Mouse (Mus musculus): Measurements from ENCODE around the gene Rph3al.
A peak's percentile ranks its signal among the peaks of the same experiment; 100 is the strongest.

Gene Rph3al

DNA sequence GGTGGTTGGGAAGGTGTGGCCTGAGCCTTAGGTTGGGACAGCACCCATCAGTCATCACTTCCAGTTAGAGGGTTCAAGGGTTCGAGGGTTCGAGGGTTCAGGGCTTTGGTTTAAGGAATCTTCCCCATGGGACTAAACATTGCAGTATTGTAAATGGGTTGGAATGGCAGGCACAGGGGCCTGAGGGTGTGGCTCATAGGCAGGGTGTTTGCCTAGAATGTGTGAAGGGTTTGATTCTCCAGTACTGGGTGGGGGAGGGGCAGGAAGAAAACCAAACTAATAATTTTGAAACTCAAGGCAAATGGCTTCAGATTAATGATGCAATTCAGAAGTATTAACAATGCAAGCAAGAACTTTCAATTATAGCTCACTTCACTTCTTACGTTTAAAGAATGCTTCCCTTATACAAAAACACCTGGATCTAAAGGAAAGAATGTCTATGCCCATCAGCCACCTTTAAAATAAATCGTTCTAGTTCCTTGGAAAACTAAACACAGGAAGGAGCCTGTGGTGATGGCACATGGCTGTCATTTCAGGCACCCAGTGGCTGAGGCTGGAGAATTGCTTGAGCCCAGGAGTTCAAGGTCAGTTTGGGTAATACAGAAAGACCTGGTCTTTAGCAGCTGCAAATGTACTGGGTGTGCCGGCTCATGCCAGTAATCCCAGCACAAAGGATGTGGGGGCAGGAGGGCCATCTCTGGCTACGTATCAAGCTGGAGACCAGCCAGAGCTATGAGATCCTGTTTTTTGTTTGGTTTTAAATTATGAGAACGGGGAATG is 136.3 kb downstream of the Rph3al start:
- no peak for DNase-seq

GRCm38 (mm10) chr11:75801369-75801768 is 136.9 kb downstream of the Rph3al start:
- DNase-seq, result no peak

GRCm38 (mm10) chr11:75796536-75797246 is 141.5 kb downstream of the Rph3al start:
- DNase-seq, result no peak

- no peak for DNase-seq
Observed at GRCm38 (mm10) chr11:75796029-75796445, 142.2 kb downstream of the Rph3al start, which contains the start of gene Doc2b. Doc2b (minus strand) TSS chr11:75796049.

DNA sequence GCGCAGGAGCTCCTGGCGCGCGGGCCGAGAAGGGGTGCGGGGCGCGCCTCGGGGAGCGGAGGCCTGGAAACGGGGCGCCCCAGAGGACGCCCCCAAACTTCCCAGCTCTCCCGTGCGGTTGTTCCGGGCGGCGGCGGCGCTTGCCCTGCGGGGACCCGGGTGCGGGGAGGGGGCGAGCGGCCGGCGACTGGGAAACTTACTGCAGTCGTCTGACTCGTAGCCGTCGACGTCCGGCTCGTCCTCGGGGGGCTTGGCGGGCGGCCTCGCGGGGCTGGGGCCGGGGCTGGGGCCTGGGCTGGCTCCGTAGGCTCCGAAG is 142.9 kb downstream of the Rph3al start:
- no peak for DNase-seq

- DNase-seq, result no peak
Observed at GRCm38 (mm10) chr11:75794602-75795320, 143.5 kb downstream of the Rph3al start.

DNA sequence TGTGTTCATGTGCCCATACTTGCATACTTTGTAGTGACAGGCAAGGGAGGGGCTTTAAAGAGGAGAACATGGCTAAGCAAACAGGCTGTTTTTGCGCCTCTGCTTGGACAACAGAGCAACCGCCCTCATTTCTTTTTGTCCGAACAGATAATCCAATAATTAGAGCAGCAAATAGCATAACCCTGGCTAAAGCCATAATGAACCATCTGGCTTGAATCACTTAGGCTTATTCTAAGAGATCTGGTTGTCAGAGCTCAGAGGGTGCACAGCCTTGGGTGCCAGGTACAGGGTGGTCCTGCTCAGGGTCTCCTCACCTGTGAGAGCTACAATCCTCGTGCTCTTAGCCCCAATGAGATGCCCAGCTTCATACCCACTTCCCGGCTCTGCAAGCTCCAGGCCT is 144.9 kb downstream of the Rph3al start:
- DNase-seq, result no peak

- no peak for DNase-seq
Observed at GRCm38 (mm10) chr11:75792535-75792934, 145.7 kb downstream of the Rph3al start.

- no peak for DNase-seq
Observed at GRCm38 (mm10) chr11:75785897-75786296, 152.3 kb downstream of the Rph3al start.

GRCm38 (mm10) chr11:75783799-75784198 is 154.4 kb downstream of the Rph3al start:
- no peak for DNase-seq

DNA sequence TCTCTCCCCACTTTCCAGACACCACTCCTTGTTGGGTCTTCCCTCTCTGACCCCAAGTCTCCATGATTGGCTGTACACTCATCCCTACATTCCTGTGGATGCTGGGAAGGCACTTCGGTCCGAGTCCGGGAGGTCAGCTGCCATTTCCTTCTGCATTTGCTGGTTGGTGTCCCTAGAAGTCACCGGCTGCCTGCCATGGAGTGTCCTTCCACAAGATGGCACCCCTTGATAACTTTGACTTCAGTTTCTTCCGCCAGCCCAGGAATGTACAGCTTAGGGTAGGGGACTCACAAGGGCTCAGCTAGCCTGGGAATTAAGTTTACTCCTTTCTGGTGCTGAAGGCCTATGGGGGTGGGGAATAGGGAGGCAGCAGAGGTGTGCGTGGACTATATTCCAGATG is 156.3 kb downstream of the Rph3al start:
- DNase-seq, result peak; percentile 78

All from lung, postnatal 14 days (tissue).